Mouse (Mus musculus) midbrain, embryonic 11.5 days (tissue): ENCODE data around the gene Nat9. TPM values are rescaled to one million over a fixed set of nuclear protein-coding genes. Genes with fewer than 3 reads are reported as not detected.
A peak's percentile ranks its signal among the peaks of the same experiment; 100 is the strongest.

Experiments
- ATAC-seq: fragments of 200-750 bp; cut with Nextera tagmentation; 2 replicates; pipeline ENCODE4 v1.8.0; 2017; ENCODE audit warnings: moderate TSS enrichment, moderate library complexity; ENCODE audit not compliant: low FRiP score
- DNase-seq: peaks from one replicate; pipeline ENCODE4 v3.0.0; 2015; ENCODE audit warnings: low spot score; ENCODE audit errors: missing footprints
- H3K27ac ChIP-seq: fragments of 300-500 bp; sonication (generic); 2 replicates; pipeline ENCODE4 v1.5.1; 2014; ENCODE audit warnings: low read depth, low read length
- H3K27me3 ChIP-seq: fragments of 300-500 bp; sonication (generic); 2 replicates; pipeline ENCODE4 v1.6.1; 2014; ENCODE audit warnings: mild to moderate bottlenecking, low read length, moderate library complexity, mixed read lengths; ENCODE audit not compliant: control insufficient read depth, insufficient read depth
- H3K36me3 ChIP-seq: fragments of 300-500 bp; sonication (generic); 2 replicates; pipeline ENCODE4 v1.6.1; 2014; ENCODE audit warnings: mild to moderate bottlenecking, low read length, moderate library complexity, mixed read lengths; ENCODE audit not compliant: control insufficient read depth, insufficient read depth
- H3K4me1 ChIP-seq: fragments of 300-500 bp; sonication (generic); 2 replicates; pipeline ENCODE4 v1.6.1; 2014; ENCODE audit warnings: low read length; ENCODE audit not compliant: control insufficient read depth, insufficient read depth
- H3K4me2 ChIP-seq: fragments of 300-500 bp; sonication (generic); 2 replicates; pipeline ENCODE4 v1.6.1; 2014; ENCODE audit warnings: mild to moderate bottlenecking, moderate library complexity
- H3K4me3 ChIP-seq: fragments of 300-500 bp; sonication (generic); 2 replicates; pipeline ENCODE4 v1.5.1; 2014; ENCODE audit warnings: low read depth, low read length
- H3K9ac ChIP-seq: fragments of 300-500 bp; sonication (generic); 2 replicates; pipeline ENCODE4 v1.6.1; 2014; ENCODE audit warnings: low read length
- H3K9me3 ChIP-seq: fragments of 300-500 bp; sonication (generic); 2 replicates; pipeline ENCODE4 v1.6.1; 2016; ENCODE audit warnings: low read length; ENCODE audit not compliant: control insufficient read depth
- WGBS: fragments of 180-500 bp; shearing (Covaris S2); extraction: QIAGEN DNeasy Blood & Tissue Kit; methylation state at CpG from one replicate; pipeline ENCODE4 v1.1.7; 2014; 5-methylcytosine and 5-hydroxymethylcytosine counted together
- polyA plus RNA-seq: library from polyadenylated mRNA; unstranded; fragments of >200 nt; fragmentation: Nextera tagmentation; extraction: Ambion mirVana; gene quantifications from 2 replicates; pipeline ENCODE4 v1.2.1, GENCODE M21; 2014

Nat9 gene
- polyA plus RNA-seq, 1 experiment from 2014 or later, result 17.7 TPM

DNA sequence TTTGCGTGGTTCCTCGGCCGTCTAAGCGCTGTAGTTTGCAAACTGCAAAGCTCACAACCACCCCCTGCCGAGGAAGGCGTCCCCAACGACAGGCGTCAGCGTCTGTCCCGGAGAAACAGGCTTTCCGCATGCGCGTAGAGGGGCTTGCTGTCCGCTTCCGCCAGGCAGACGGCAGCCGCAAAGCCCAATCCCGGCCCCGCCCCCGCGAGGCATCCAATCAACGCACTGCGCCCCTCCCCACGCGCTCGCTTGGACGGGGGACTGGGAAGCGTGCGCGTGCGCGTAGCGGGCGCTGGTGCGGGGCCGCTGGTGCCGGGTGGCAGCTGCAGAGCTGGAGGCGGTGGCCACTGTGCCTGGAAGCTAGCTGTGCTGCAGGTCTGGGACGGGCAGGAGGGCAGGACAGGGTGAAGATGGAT is 427 bp downstream of the Nat9 start, which contains the start of gene Tmem104:
Gene Tmem104 (plus strand): TSS at position 264 of the 416 bp plus-strand sequence.
- WGBS, result under 1% methylated on average over 39 of the region's 39 CpGs
- Histone ChIP-seq H3K27ac (peak within 1 kb of the TSS; percentile 2; the same call in 1 of the 2 replicates), H3K9ac (peak within 1 kb of the TSS; percentile 75), H3K36me3 (no peaks in the 10 kb centered on the region), H3K4me3 (peak within 1 kb of the TSS; percentile 54), H3K27me3 (no peaks in the 10 kb centered on the region), H3K4me2 (peak within 1 kb of the TSS; percentile 91), H3K9me3 (no peaks in the 10 kb centered on the region), H3K4me1 (peaks cover 10% of the 10 kb centered on the region; the same call in 1 of the 2 replicates)
- DNase-seq (peak; percentile 99), ATAC-seq (peak; percentile 93)

DNA sequence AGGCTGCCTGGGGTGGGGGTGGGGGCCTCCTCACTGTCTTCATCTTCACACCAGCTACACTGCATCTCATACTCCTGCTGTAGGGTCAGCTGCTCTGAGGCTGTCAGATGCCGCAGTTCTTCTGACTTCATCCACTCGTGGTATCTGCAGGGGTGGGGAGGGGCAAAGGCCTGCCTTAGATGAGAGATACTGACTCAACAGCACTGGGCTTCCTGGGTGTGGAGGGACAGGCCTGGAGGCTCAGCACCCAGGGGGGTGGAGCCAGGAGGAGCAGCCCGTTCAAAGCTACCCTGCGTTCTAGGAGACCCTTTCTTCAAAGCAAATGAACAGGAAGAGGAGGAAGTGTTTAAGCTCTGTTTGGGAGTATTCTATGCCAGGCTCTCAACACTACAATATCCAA is 2.7 kb downstream of the Nat9 start:
- no peak overlapping the region for H3K4me2 ChIP-seq
- no peaks in the 10 kb centered on the region for H3K27me3 ChIP-seq
- no peaks in the 10 kb centered on the region for H3K9me3 ChIP-seq
- H3K36me3 ChIP-seq, result no peaks in the 10 kb centered on the region
- no peak overlapping the region for H3K27ac ChIP-seq
- DNase-seq (no peak), ATAC-seq (no peak)
- WGBS, result 52% methylated on average over 4 of the region's 4 CpGs
- H3K4me3 ChIP-seq, result no peak overlapping the region
- no peak overlapping the region for H3K9ac ChIP-seq
- peaks cover 10% of the 10 kb centered on the region; the same call in 1 of the 2 replicates for H3K4me1 ChIP-seq

DNA sequence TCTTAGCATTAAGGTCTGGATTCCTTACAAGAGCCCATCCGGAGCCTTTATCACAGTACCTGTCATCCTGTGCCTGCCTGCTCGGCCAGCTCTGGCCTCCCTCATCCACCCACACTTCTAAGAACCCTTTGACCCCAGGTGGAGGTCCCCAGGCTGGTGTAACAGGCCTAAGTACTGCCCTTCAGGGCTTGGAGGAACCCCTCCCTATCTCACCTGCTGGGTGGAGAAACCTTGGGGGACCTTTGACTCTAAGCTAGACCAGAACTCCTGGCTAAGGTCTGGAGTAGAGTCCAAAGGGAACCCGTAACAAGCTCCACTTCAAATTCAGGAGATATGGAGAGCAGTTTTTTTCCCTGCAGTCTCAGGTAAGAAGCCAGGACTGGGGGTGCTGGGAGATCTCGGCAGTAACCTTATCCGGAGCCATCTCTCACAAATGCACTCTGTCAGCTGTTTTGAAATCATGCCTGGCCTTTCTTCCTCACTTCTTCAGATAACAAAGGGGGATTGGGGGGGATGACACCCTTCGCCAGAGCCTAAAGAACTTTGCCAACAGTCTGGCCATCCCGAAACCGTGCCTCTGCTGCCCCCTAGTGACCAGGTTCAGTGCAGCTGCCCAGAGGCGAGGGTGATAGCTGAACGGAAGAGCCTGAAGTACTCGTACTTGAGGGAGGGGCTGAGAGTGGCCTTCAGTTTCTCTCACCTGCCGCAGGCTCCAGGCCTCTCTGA is 5.6 kb downstream of the Nat9 start:
- ATAC-seq, result no peak
- no peaks in the 10 kb centered on the region for H3K36me3 ChIP-seq
- H3K27ac ChIP-seq, result no peak overlapping the region
- peaks cover 16% of the 10 kb centered on the region for H3K4me1 ChIP-seq
- H3K4me3 ChIP-seq, result no peak overlapping the region
- no peak overlapping the region for H3K4me2 ChIP-seq
- no peak overlapping the region for H3K9ac ChIP-seq
- DNase-seq, result peak; percentile 98
- no peaks in the 10 kb centered on the region for H3K9me3 ChIP-seq
- H3K27me3 ChIP-seq, result no peaks in the 10 kb centered on the region
- WGBS, result 23% methylated on average over 12 of the region's 12 CpGs

DNA sequence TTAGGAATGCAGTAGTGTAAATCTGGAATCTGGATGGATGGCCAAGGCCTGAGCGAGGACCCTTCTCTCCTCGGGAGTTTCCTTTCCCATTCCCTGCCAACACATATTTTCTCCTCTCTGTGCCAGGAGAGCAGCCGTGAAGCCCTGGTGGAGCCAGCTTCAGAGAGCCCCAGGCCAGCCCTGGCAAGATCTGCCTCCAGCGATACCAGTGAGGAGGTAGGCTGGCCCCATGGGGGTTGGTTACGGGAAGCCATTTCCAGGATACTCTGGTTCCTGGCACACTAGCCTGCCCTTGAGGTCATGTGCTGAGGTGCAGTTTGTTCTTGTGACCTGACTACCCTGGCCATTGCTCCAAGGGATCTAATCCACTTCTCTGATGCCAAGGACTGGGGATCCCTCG is 7.8 kb downstream of the Nat9 start:
- 83% methylated on average over 6 of the region's 6 CpGs for WGBS
- no peak overlapping the region for H3K27ac ChIP-seq
- ATAC-seq (no peak), DNase-seq (no peak)
- no peaks in the 10 kb centered on the region for H3K27me3 ChIP-seq
- H3K9ac ChIP-seq, result no peak overlapping the region
- no peak overlapping the region for H3K4me3 ChIP-seq
- no peaks in the 10 kb centered on the region for H3K9me3 ChIP-seq
- peaks cover 27% of the 10 kb centered on the region for H3K4me1 ChIP-seq
- H3K36me3 ChIP-seq, result no peaks in the 10 kb centered on the region
- no peak overlapping the region for H3K4me2 ChIP-seq

DNA sequence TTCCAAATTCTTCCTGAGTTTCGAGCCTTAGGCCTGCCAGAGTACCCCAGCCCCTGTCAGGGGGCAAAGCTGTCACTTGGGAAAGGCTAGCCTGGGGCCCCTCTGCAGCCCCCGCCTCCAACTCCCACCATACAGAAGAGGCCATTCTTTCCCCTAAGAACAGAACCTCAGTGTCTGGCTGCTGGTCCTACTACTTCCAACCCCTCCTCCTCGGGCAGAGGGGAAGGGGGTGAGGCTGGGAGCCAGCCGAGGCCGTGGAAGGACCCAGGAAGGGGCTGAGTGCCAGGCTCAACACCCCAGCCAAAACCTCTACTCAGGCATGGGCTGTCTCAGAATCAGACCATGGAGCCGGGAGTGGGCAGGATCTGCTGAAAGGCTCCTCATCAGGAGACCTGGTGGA is 8.5 kb downstream of the Nat9 start:
- Histone ChIP-seq H3K36me3 (no peaks in the 10 kb centered on the region), H3K9ac (no peak overlapping the region), H3K27me3 (no peaks in the 10 kb centered on the region), H3K27ac (no peak overlapping the region), H3K9me3 (no peaks in the 10 kb centered on the region), H3K4me1 (peaks cover 34% of the 10 kb centered on the region), H3K4me2 (no peak overlapping the region), H3K4me3 (no peak overlapping the region)
- no peak for ATAC-seq
- DNase-seq, result no peak
- WGBS, result 76% methylated on average over 6 of the region's 6 CpGs

DNA sequence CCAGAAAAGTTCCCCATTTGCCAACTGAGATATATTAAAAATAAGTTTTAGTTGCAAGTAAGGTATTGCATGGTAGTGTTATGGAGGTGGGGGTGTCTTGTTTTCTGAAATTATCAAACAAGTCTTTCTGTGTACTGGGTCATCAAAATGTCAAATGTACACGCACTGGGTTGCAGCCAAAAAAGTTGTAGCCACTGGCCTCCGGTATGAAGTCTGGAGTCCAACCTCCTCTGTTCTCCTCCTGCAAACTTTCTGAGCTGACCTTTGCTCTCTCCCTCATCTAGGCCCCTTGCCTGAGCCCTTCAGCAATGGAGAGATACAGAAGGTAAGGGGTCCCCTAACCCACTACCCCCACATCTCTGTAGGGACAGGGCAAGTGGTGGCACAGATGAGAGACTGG is 8.9 kb downstream of the Nat9 start:
- ATAC-seq, result no peak
- 76% methylated on average over 2 of the region's 2 CpGs for WGBS
- no peak overlapping the region for H3K4me2 ChIP-seq
- no peaks in the 10 kb centered on the region for H3K36me3 ChIP-seq
- DNase-seq, result no peak
- H3K4me3 ChIP-seq, result no peak overlapping the region
- no peak overlapping the region for H3K27ac ChIP-seq
- H3K9me3 ChIP-seq, result no peaks in the 10 kb centered on the region
- H3K9ac ChIP-seq, result no peak overlapping the region
- H3K27me3 ChIP-seq, result no peaks in the 10 kb centered on the region; the same call in 1 of the 2 replicates
- peaks cover 38% of the 10 kb centered on the region for H3K4me1 ChIP-seq

DNA sequence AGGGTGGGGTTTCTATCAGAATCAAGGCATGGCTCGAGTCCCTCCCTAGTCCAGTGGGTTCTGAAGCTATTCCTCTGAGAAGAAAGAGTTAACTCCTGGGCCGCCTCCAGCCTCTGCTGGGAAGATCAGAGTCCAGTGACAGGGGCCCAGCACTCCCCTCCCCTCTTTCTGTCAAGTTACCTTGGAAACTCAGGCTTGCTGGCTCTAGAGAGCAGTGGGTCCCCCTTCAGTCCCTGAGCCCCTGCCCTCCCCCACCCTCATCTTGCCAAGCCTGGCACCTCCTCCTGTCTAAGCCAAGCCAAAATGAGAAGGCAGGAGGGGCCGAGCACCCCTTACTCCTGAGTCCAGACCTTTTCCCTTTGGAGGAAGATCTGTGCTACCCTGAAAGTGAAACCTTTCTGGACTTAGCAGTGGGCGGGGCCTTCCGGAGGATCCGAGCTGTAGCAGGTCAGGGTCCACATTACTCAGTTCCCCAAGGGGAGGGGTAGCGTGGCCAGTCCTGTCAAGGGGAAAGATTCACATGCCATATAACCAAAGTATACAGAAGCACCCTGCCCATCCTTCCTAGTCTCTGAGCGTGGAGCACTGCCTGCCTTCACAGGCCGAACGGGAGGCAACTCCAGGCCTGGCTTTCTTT is 10.0 kb downstream of the Nat9 start:
- Histone ChIP-seq H3K9ac (0 out of 2 replicates have a peak overlapping the region, but pooled peaks have one; percentile 16), H3K4me1 (peaks cover 48% of the 10 kb centered on the region)

DNA sequence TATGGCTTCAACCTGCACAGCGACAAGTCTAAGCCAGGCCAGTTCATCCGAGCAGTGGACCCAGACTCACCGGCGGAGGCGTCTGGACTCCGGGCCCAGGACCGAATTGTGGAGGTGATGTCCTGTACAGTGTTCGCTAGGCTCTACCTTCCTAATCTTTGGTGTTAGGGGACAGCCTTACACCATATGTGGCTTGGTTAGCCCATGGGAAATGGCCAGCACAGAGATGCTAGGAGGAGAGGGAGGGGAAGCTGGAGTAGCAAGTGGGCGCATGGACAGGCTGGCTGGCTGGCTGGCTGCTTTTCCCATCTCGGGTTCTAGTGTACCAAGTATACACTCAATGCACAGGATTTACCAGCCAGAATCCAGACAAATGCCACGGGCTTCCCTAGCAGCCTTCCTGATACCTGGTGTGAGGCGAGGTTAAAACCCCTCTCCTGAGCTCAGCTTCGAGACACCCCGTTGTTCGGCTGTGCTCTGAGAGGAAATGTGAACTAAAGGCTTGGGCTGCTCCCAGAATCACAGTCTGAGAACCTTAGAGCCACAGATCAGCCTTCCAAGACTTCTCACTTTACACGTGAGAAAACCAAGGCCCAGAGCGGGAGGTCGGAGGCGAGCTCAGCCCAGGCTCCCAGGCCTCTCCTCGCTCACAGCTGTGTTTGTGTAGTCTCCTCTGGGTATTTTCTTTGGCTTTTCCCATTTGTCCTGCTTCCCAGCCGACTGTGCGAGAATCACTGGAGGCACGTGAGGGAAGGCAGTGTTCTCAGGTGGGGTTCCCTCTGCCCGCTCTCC is 11.1 kb downstream of the Nat9 start:
- H3K4me2 ChIP-seq, result no peak overlapping the region
- no peak overlapping the region for H3K9ac ChIP-seq
- ATAC-seq (no peak), DNase-seq (peak; percentile 86)
- peaks cover 56% of the 10 kb centered on the region for H3K4me1 ChIP-seq
- H3K4me3 ChIP-seq, result no peak overlapping the region
- 63% methylated on average over 24 of the region's 24 CpGs for WGBS
- no peaks in the 10 kb centered on the region for H3K36me3 ChIP-seq
- no peaks in the 10 kb centered on the region for H3K9me3 ChIP-seq
- H3K27ac ChIP-seq, result no peak overlapping the region
- H3K27me3 ChIP-seq, result peaks cover 3% of the 10 kb centered on the region

More for the DNA sequence above, 10.0 kb downstream of the Nat9 start:
- DNase-seq, result no peak
- peak overlapping the region; percentile 25; the same call in 1 of the 2 replicates for H3K27ac ChIP-seq
- WGBS, result 25% methylated on average over 10 of the region's 10 CpGs
- peaks cover 1% of the 10 kb centered on the region for H3K27me3 ChIP-seq
- H3K9me3 ChIP-seq, result no peaks in the 10 kb centered on the region
- H3K36me3 ChIP-seq, result no peaks in the 10 kb centered on the region
- H3K4me3 ChIP-seq, result no peak overlapping the region
- ATAC-seq, result peak; percentile 65; the same call in 1 of the 2 replicates
- H3K4me2 ChIP-seq, result peak overlapping the region; percentile 20
